Mouse (Mus musculus): Measurements from ENCODE around the gene Etv2.

- TF ChIP-seq CTCF (IDR thresholded peaks at IDR 0.05; ENCODE audit: low read depth, low read length) (no peak), POLR2AphosphoS5 (IDR thresholded peaks at IDR 0.05; ENCODE audit: insufficient replicate concordance, low read depth, low read length) (no peak), GATA1 (IDR thresholded peaks at IDR 0.05; ENCODE audit: borderline replicate concordance, low read length) (no peak)
Measured at GRCm38 (mm10) chr7:30590927-30591604, 44.6 kb downstream of the Etv2 start.
